Mouse (Mus musculus) C2C12 (cell line): Measurements from ENCODE around the gene Tmem204. TPM values are rescaled to one million over a fixed set of nuclear protein-coding genes. Genes with fewer than 3 reads are reported as not detected.

Experiments
- H3K27me3 ChIP-seq: one replicate; pipeline ENCODE4 v1.6.1; 2011; ENCODE audit not compliant: control insufficient read depth, insufficient read depth, insufficient read length
- H3K36me3 ChIP-seq: one replicate; pipeline ENCODE4 v1.6.1; 2011; ENCODE audit not compliant: control insufficient read depth, insufficient read depth
- H3K4me3 ChIP-seq: one replicate; pipeline ENCODE4 v1.5.1; 2011; ENCODE audit warnings: mild to moderate bottlenecking, control low read depth; ENCODE audit not compliant: poor library complexity, insufficient read depth, severe bottlenecking
- H3K79me2 ChIP-seq: one replicate; pipeline ENCODE4 v1.6.1; 2011; ENCODE audit not compliant: control insufficient read depth, insufficient read depth
- H3K79me3 ChIP-seq: one replicate; pipeline ENCODE4 v1.6.1; 2011; ENCODE audit warnings: low read depth, control low read depth
- H3ac ChIP-seq: one replicate; pipeline ENCODE3; 2011; ENCODE audit warnings: low read depth; ENCODE audit not compliant: control insufficient read depth, insufficient read length
- CTCF ChIP-seq: IDR thresholded peaks from one replicate; pipeline ENCODE4 v1.5.1; 2011; ENCODE audit not compliant: control insufficient read depth, insufficient read depth, insufficient read length
- FOSL1 ChIP-seq: IDR thresholded peaks from one replicate; pipeline ENCODE4 v1.8.0; 2011; ENCODE audit warnings: mild to moderate bottlenecking, low read length; ENCODE audit not compliant: poor library complexity, insufficient read depth, severe bottlenecking
- MYOD1 ChIP-seq: IDR thresholded peaks from one replicate; pipeline ENCODE4 v1.6.1; 2011; ENCODE audit warnings: low read depth; ENCODE audit not compliant: control insufficient read depth, insufficient read length
- MYOG ChIP-seq: IDR thresholded peaks from one replicate; pipeline ENCODE4 v1.6.1; 2011; ENCODE audit not compliant: control insufficient read depth, insufficient read length; ENCODE audit errors: extremely low read depth
- polyA plus RNA-seq: library from polyadenylated mRNA; unstranded; fragments of >200 nt; fragmentation: generic; extraction: Trizol; gene quantifications from one replicate; pipeline ENCODE4 v1.2.1, GENCODE M21; 2012; ENCODE audit warnings: missing spikeins

Tmem204 gene
- polyA plus RNA-seq, 1 experiment = 0.37 TPM

DNA sequence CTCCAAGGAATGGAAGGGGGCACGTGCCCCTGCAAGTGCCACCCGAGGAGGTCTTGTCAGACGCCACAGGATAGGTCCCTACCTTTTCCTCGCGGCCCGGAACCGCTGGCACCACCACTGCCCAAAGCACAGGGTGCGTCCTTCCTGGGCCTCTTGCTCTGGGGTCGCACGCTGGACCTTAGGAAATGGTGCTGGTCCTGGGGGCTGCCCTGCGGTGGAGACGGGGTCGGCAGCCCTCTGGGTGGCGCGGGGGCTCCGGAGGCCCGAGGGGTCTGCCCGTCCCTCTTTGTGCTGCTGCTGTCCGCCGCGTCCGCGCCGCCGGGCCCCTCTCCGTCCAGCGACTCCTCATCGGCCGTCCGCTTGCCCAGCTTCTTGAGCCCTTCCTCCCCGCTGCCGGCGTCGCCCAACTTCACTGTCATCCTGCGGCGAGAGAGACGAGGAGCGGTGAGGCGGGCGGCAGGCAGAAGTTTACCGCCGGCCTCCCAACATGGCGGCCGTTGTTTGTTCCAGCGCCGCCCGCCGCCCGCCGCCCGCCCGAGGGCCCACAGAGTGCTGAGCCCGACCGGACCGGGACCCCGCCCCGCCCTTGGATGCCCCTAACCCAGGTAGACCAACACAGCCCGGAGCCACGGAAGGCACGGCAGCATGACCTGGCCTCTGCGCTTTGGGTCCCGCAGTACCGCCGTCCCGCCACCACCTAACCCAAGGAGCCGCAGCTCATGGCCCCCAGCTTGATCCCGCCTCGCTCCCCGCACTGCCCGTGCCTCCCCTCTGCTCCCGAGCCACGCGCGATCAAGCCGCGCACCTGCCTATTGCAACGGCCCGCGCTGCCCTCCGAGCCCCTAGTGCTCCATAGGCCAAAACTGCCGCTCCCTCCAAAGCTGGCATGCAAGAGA lies 69.5 kb downstream of the Tmem204 start:
- H3K79me3 ChIP-seq = peaks cover 55% of the 10 kb centered on the region
- TF ChIP-seq MYOD1 (no peak), MYOG (no peak), CTCF (no peak), FOSL1 (no peak)
- peak overlapping the region; percentile 89 for H3K4me3 ChIP-seq
- H3K27me3 ChIP-seq = no peaks in the 10 kb centered on the region
- peaks cover 33% of the 10 kb centered on the region for H3K36me3 ChIP-seq
- peak overlapping the region; percentile 74 for H3ac ChIP-seq
- peaks cover 72% of the 10 kb centered on the region for H3K79me2 ChIP-seq

Other genes starting within 250 kb of the Tmem204 start
- 30.4 TPM for gene Hagh, start 243.4 kb downstream of the Tmem204 start, polyA plus RNA-seq
- 5.5 TPM for gene Fahd1, start 233.2 kb downstream of the Tmem204 start, polyA plus RNA-seq
- 0.06 TPM for gene Igfals, start 217.6 kb downstream of the Tmem204 start, polyA plus RNA-seq
- gene Nubp2, start 197.2 kb downstream of the Tmem204 start, polyA plus RNA-seq = 66.5 TPM
- 37.0 TPM for gene Spsb3, start 196.9 kb downstream of the Tmem204 start, polyA plus RNA-seq
- gene Eme2, start 188.5 kb downstream of the Tmem204 start, polyA plus RNA-seq = 11.2 TPM
- 107 TPM for gene Mrps34, start 188.5 kb downstream of the Tmem204 start, polyA plus RNA-seq
- gene Nme3, start 187.1 kb downstream of the Tmem204 start, polyA plus RNA-seq = 19.8 TPM
- gene Mapk8ip3, start 146.6 kb downstream of the Tmem204 start, polyA plus RNA-seq = 17.7 TPM
- 57.4 TPM for gene Jpt2, start 122.9 kb downstream of the Tmem204 start, polyA plus RNA-seq
- gene Cramp1l, start 67.8 kb downstream of the Tmem204 start, polyA plus RNA-seq = 4.3 TPM
- 7.5 TPM for gene Ift140, start 67.5 kb downstream of the Tmem204 start, polyA plus RNA-seq
- 18.3 TPM for gene Telo2, start 32.4 kb upstream of the Tmem204 start, polyA plus RNA-seq
- not detected for gene Ptx4, start 37.2 kb upstream of the Tmem204 start, polyA plus RNA-seq
- gene Clcn7, start 49.8 kb upstream of the Tmem204 start, polyA plus RNA-seq = 19.9 TPM
- gene Ccdc154, start 78.9 kb upstream of the Tmem204 start, polyA plus RNA-seq = not detected
- not detected for gene Gm38655, start 91.9 kb upstream of the Tmem204 start, polyA plus RNA-seq
- gene BC003965, start 101.0 kb upstream of the Tmem204 start, polyA plus RNA-seq = 14.3 TPM
- 1.8 TPM for gene Unkl, start 104.8 kb upstream of the Tmem204 start, polyA plus RNA-seq
- 22.7 TPM for gene Gnptg, start 156.5 kb upstream of the Tmem204 start, polyA plus RNA-seq
- 39.3 TPM for gene Tsr3, start 156.6 kb upstream of the Tmem204 start, polyA plus RNA-seq
- gene Baiap3, start 172.8 kb upstream of the Tmem204 start, polyA plus RNA-seq = 0.16 TPM
- 405 TPM for gene Ube2i, start 191.0 kb upstream of the Tmem204 start, polyA plus RNA-seq
- not detected for gene Prss34, start 214.8 kb upstream of the Tmem204 start, polyA plus RNA-seq
- not detected for gene Prss28, start 225.1 kb upstream of the Tmem204 start, polyA plus RNA-seq
- gene Prss29, start 235.1 kb upstream of the Tmem204 start, polyA plus RNA-seq = not detected